Mouse (Mus musculus): ENCODE measurements around the gene Lhpp. TPM values are rescaled to one million over a fixed set of nuclear protein-coding genes. Genes with fewer than 3 reads are reported as not detected.

Lhpp gene
- polyA plus RNA-seq, 1 experiment from 2014 or later, result 17.7 TPM

DNA sequence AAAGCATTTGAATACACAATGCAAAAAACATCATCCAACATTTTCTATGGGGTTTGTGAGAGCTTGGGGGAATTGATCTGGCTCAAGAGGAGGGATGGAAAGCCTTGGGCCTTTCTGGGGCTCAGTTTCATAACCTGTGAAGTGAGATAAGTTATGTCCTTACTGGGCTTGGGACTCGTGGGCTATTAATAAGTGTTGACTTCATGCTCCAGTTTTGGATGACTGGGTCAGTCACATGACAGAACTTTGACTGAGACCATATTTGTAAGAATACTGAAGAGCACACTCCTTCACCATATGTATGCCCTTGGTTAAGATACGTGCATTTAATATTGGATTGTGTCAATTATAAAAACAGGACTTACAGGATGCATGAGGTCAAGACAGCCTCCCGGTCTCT, 17.0 kb downstream of the Lhpp start:
- no peak overlapping the region for H3K4me3 ChIP-seq
- no peak for ATAC-seq (ENCODE audit: low FRiP score)
- peaks cover 2% of the 10 kb centered on the region; the same call in 1 of the 2 replicates for H3K27me3 ChIP-seq
- H3K9ac ChIP-seq, result no peak overlapping the region
- H3K9me3 ChIP-seq (replicated peaks), result no peaks in the 10 kb centered on the region
- H3K36me3 ChIP-seq, result no peaks in the 10 kb centered on the region
- 82% methylated on average over 3 of the region's 3 CpGs for WGBS
- H3K4me2 ChIP-seq (replicated peaks), result no peak overlapping the region
- no peak overlapping the region for H3K27ac ChIP-seq
- no peaks in the 10 kb centered on the region for H3K4me1 ChIP-seq

- no peaks in the 10 kb centered on the region for H3K9me3 ChIP-seq (replicated peaks)
- no peak overlapping the region for H3K27ac ChIP-seq
- H3K4me2 ChIP-seq (replicated peaks), result no peak overlapping the region
- H3K27me3 ChIP-seq, result peaks cover 8% of the 10 kb centered on the region
- H3K4me1 ChIP-seq, result no peaks in the 10 kb centered on the region
- 73% methylated on average over 11 of the region's 11 CpGs for WGBS
- no peak for ATAC-seq (ENCODE audit: low FRiP score)
- no peak overlapping the region for H3K4me3 ChIP-seq
- no peak overlapping the region for H3K9ac ChIP-seq
- H3K36me3 ChIP-seq, result no peaks in the 10 kb centered on the region
These were observed 20.9 kb downstream of the Lhpp start for GRCm38 (mm10) chr7:132631313-132631712.

DNA sequence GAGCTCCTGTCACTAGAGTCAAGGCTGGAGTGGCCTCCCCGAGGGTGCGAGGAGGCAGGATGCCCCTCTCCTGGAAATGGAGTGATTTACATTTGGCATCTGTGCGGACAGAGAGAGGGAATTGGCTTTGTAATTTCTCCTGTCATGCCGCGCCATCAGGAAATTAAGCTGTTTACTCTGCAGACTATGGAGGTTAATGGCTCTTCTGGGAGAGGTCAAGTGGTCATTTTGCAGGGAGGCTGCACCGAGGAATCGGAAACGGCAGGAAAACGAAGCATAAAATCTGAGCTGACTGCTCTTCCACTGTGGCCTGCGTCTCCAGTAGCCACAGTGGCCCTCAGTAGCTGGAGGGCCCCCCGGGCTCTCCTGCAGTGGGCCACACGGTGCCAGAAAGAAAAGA, 26.9 kb downstream of the Lhpp start:
- no peaks in the 10 kb centered on the region for H3K9me3 ChIP-seq (replicated peaks)
- H3K27me3 ChIP-seq, result peaks cover 9% of the 10 kb centered on the region; the same call in 1 of the 2 replicates
- H3K36me3 ChIP-seq, result no peaks in the 10 kb centered on the region
- H3K27ac ChIP-seq, result no peak overlapping the region
- 31% methylated on average over 12 of the region's 12 CpGs for WGBS
- peaks cover 15% of the 10 kb centered on the region for H3K4me1 ChIP-seq
- H3K4me2 ChIP-seq (replicated peaks), result no peak overlapping the region
- no peak for ATAC-seq (ENCODE audit: low FRiP score)
- no peak overlapping the region for H3K4me3 ChIP-seq
- H3K9ac ChIP-seq, result no peak overlapping the region

DNA sequence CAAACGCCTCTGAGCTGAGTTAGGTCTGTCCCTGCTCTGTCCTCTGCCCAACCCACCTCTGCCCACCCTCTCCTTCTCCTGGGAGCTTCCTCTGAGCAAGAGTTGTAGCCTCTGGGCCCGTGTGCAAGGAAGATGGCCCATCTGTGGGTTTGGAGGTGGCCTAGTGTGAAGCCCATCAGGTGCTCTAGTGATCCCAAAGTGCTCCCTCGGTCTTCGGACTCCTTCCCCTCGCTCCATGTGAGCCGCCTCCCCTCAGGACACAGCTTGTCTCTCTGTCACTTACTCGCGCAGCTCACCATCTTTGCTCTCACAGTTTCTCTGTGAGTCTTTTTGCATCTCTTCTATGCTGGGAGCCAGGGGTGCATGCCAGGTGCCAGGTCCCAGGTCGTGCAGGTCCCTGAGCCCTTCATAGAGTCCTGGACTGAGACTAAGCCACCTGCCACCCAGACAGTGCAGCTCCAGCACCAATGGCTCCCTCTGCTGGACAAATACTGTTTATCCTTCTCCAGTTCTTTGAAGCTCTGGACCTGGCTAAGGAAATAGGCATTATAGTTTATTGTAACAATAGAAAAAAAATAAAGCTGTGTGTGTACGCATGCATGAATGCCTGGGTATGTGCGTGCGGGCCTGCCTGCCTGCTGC, 28.1 kb downstream of the Lhpp start:
- peaks cover 9% of the 10 kb centered on the region; the same call in 1 of the 2 replicates for H3K27me3 ChIP-seq
- H3K9ac ChIP-seq, result no peak overlapping the region
- H3K4me2 ChIP-seq (replicated peaks), result no peak overlapping the region
- H3K9me3 ChIP-seq (replicated peaks), result no peaks in the 10 kb centered on the region
- H3K4me1 ChIP-seq, result peaks cover 15% of the 10 kb centered on the region
- WGBS, result 63% methylated on average over 12 of the region's 12 CpGs
- H3K27ac ChIP-seq, result no peak overlapping the region
- ATAC-seq (ENCODE audit: low FRiP score), result peak; percentile 77
- no peaks in the 10 kb centered on the region for H3K36me3 ChIP-seq
- H3K4me3 ChIP-seq, result no peak overlapping the region

DNA sequence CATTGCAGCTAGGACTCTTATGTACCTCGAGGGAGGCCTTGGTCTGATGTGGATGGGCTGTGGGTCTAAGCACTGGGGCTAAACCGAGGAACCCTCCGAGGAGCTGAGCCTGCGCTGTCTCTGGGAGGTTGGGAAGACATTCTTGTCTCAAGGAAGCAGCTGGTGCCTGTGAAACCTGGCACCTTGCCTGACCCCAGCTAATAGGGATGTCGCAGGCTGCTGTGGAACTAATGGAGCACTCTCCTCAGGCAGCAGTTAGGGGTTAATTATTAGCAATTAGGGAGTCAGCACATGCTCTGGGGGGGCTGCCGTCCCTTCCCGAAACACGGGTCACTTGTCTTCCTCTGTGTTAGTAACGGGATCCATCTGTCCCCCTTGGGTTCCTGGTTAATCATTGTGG, 30.5 kb downstream of the Lhpp start:
- peak; percentile 23; the same call in 1 of the 2 replicates for ATAC-seq (ENCODE audit: low FRiP score)
- WGBS, result 19% methylated on average over 9 of the region's 9 CpGs
- Histone ChIP-seq H3K27ac (no peak overlapping the region), H3K4me2 (replicated peaks) (no peak overlapping the region), H3K9me3 (replicated peaks) (no peaks in the 10 kb centered on the region), H3K4me3 (no peak overlapping the region), H3K36me3 (no peaks in the 10 kb centered on the region), H3K9ac (no peak overlapping the region), H3K27me3 (peaks cover 7% of the 10 kb centered on the region; the same call in 1 of the 2 replicates), H3K4me1 (peaks cover 15% of the 10 kb centered on the region)

DNA sequence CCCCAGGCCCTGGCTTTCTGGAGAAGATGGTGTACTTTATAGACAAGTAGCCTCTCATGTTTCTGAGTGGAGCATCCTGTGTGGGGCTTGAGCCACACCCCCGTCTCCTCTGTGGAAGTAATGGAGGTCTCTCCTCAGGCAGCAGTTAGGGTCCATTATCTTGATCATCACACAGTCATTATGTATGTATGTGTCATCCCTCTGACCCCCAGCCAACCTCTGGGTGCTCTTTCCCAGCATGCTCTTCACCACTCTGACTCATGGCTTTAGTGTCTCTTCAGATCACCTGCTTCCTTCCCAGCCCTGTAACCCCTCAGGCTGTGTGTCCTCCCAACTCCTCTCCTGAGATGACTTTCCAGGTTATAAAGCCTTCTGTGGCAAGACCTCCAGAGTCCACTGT, 31.2 kb downstream of the Lhpp start:
- H3K36me3 ChIP-seq, result no peaks in the 10 kb centered on the region
- ATAC-seq (ENCODE audit: low FRiP score), result no peak
- no peak overlapping the region for H3K4me3 ChIP-seq
- H3K27me3 ChIP-seq, result peaks cover 7% of the 10 kb centered on the region; the same call in 1 of the 2 replicates
- 78% methylated on average over 1 of the region's 1 CpGs for WGBS
- peaks cover 15% of the 10 kb centered on the region for H3K4me1 ChIP-seq
- H3K9me3 ChIP-seq (replicated peaks), result no peaks in the 10 kb centered on the region
- no peak overlapping the region for H3K4me2 ChIP-seq (replicated peaks)
- H3K9ac ChIP-seq, result no peak overlapping the region
- no peak overlapping the region for H3K27ac ChIP-seq

GRCm38 (mm10) chr7:132644605-132645279, 34.3 kb downstream of the Lhpp start:
- no peak overlapping the region for H3K4me3 ChIP-seq
- H3K4me2 ChIP-seq (replicated peaks), result no peak overlapping the region
- peaks cover 7% of the 10 kb centered on the region; the same call in 1 of the 2 replicates for H3K27me3 ChIP-seq
- 85% methylated on average over 11 of the region's 11 CpGs for WGBS
- H3K9ac ChIP-seq, result no peak overlapping the region
- no peak for ATAC-seq (ENCODE audit: low FRiP score)
- H3K27ac ChIP-seq, result no peak overlapping the region
- H3K9me3 ChIP-seq (replicated peaks), result no peaks in the 10 kb centered on the region; the same call in 1 of the 2 replicates
- H3K4me1 ChIP-seq, result peaks cover 9% of the 10 kb centered on the region
- H3K36me3 ChIP-seq, result no peaks in the 10 kb centered on the region

- no peak overlapping the region for H3K9ac ChIP-seq
- H3K36me3 ChIP-seq, result no peaks in the 10 kb centered on the region
These were observed 36.1 kb downstream of the Lhpp start for GRCm38 (mm10) chr7:132646514-132646913.

GRCm38 (mm10) chr7:132654412-132654811, 44.0 kb downstream of the Lhpp start:
- Histone ChIP-seq H3K9me3 (replicated peaks) (no peaks in the 10 kb centered on the region; the same call in 1 of the 2 replicates), H3K27me3 (0 out of 2 replicates have a peak, but pooled peaks cover 7% of the 10 kb centered on the region), H3K4me1 (peaks cover 27% of the 10 kb centered on the region), H3K9ac (no peak overlapping the region), H3K4me3 (no peak overlapping the region), H3K36me3 (no peaks in the 10 kb centered on the region), H3K4me2 (replicated peaks) (no peak overlapping the region), H3K27ac (no peak overlapping the region)
- no peak for ATAC-seq (ENCODE audit: low FRiP score)
- 81% methylated on average over 3 of the region's 3 CpGs for WGBS

More at GRCm38 (mm10) chr7:132646514-132646913, 36.1 kb downstream of the Lhpp start:
- Histone ChIP-seq H3K9me3 (replicated peaks) (no peaks in the 10 kb centered on the region; the same call in 1 of the 2 replicates), H3K4me2 (replicated peaks) (no peak overlapping the region), H3K4me3 (no peak overlapping the region), H3K27ac (no peak overlapping the region), H3K27me3 (peaks cover 7% of the 10 kb centered on the region; the same call in 1 of the 2 replicates), H3K4me1 (peaks cover 1% of the 10 kb centered on the region; the same call in 1 of the 2 replicates)
- 100% methylated on average over 1 of the region's 1 CpGs for WGBS
- no peak for ATAC-seq (ENCODE audit: low FRiP score)

DNA sequence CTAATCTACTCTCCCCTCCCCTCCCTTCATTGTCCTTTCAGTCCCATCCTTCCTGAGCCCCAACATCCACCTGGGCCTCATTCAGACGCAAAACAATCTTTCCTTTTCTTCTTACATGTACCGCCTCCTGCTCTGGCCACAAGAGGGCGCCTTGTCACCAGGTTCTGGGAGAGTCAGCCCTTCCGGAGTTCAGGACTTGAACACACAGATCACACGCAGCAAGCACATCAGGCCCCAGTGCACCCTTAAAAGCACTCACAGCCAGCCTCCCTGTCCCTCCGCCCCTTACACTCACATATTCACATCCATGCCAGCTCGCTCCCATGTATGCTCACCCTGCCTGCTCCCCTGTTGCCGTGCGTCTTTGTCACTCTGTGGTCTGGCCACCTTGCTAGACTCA, 45.6 kb downstream of the Lhpp start:
- Histone ChIP-seq H3K4me3 (no peak overlapping the region), H3K27me3 (0 out of 2 replicates have a peak, but pooled peaks cover 7% of the 10 kb centered on the region), H3K4me1 (peaks cover 27% of the 10 kb centered on the region), H3K9me3 (replicated peaks) (no peaks in the 10 kb centered on the region), H3K36me3 (no peaks in the 10 kb centered on the region), H3K27ac (peak overlapping the region; percentile 57; the same call in 1 of the 2 replicates), H3K4me2 (replicated peaks) (0 out of 2 replicates have a peak overlapping the region, but pooled peaks have one; percentile 8), H3K9ac (no peak overlapping the region)
- peak; percentile 60 for ATAC-seq (ENCODE audit: low FRiP score)
- 15% methylated on average over 9 of the region's 9 CpGs for WGBS

GRCm38 (mm10) chr7:132656548-132656947, 46.1 kb downstream of the Lhpp start:
- no peaks in the 10 kb centered on the region for H3K36me3 ChIP-seq
- peak overlapping the region; percentile 57; the same call in 1 of the 2 replicates for H3K27ac ChIP-seq
- H3K4me1 ChIP-seq, result peaks cover 27% of the 10 kb centered on the region
- H3K4me3 ChIP-seq, result no peak overlapping the region
- H3K4me2 ChIP-seq (replicated peaks), result 0 out of 2 replicates have a peak overlapping the region, but pooled peaks have one; percentile 8
- H3K9me3 ChIP-seq (replicated peaks), result no peaks in the 10 kb centered on the region
- H3K27me3 ChIP-seq, result 0 out of 2 replicates have a peak, but pooled peaks cover 7% of the 10 kb centered on the region
- WGBS, result 3% methylated on average over 3 of the region's 3 CpGs
- no peak overlapping the region for H3K9ac ChIP-seq
- peak; percentile 64 for ATAC-seq (ENCODE audit: low FRiP score)

- no peak for ATAC-seq (ENCODE audit: low FRiP score)
- Histone ChIP-seq H3K4me1 (peaks cover 27% of the 10 kb centered on the region), H3K9me3 (replicated peaks) (no peaks in the 10 kb centered on the region), H3K27me3 (0 out of 2 replicates have a peak, but pooled peaks cover 7% of the 10 kb centered on the region), H3K9ac (no peak overlapping the region), H3K4me2 (replicated peaks) (0 out of 2 replicates have a peak overlapping the region, but pooled peaks have one; percentile 11), H3K4me3 (no peak overlapping the region), H3K27ac (no peak overlapping the region), H3K36me3 (no peaks in the 10 kb centered on the region)
- WGBS, result 46% methylated on average over 14 of the region's 14 CpGs
These were observed 47.1 kb downstream of the Lhpp start for GRCm38 (mm10) chr7:132657371-132658057.
